Mouse (Mus musculus) gastrocnemius, postnatal 25 days (tissue): ENCODE measurements around the gene Fbxl5. TPM values are rescaled to one million over a fixed set of nuclear protein-coding genes. Genes with fewer than 3 reads are reported as not detected.
A peak's percentile ranks its signal among the peaks of the same experiment; 100 is the strongest.

Source experiments
- DNase-seq: peaks from one replicate; pipeline ENCODE4 v3.0.0; 2022
- long read RNA-seq, 2 experiments: library from polyadenylated mRNA; stranded (forward); transcript quantifications; one replicate each; pipeline ENCODE4 v2.0.0; 2021
- total RNA-seq, 2 experiments: library from RNA; stranded (reverse); gene quantifications; 1 replicate in 1 of 2; 2 replicates in 1 of 2; pipeline ENCODE4 v1.2.3; 2021

Fbxl5 gene
- 10 to 100 TPM; 26.6 to 27.4 TPM for total RNA-seq
- long read RNA-seq, experiment 1, transcript Fbxl5-201 (11 exons, 2,858 nt): major isoform, 18 of 32 reads
- long read RNA-seq, experiment 1, partial matches to known transcripts: 8 of 32 reads
- long read RNA-seq, experiment 1, other reads (novel, unspliced or antisense): 6 of 32 reads
- long read RNA-seq, experiment 2, transcript Fbxl5-201 (11 exons, 2,858 nt): major isoform, 44 of 59 reads
- long read RNA-seq, experiment 2, partial matches to known transcripts: 9 of 59 reads
- long read RNA-seq, experiment 2, other reads (novel, unspliced or antisense): 6 of 59 reads

DNA sequence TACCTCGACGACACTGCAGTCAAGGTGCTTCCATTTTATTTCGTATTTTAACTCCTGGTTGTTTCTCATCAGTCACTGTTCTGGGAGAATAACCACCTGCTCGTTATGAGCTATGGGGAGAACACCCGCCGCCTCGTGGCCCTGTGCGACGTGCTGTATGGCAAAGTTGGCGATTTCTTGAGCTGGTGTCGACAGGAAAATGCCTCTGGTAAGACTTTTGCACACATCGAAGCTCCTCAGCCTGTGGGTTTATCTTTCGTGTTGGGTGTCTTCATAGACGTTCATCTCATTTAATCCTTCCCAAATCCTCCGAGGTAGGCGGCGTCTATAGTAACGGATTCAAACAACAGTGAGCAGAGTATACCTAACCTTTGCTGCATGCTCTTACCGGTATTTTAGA lies at the start of gene Fbxl5:
Gene Fbxl5, minus strand, starts transcription at position 101 of the 400 bp plus-strand sequence.
- no peak for DNase-seq

- DNase-seq: peak; percentile 14
These were observed 47.5 kb upstream of the Fbxl5 start for GRCm38 (mm10) chr5:43868711-43869600.

DNA sequence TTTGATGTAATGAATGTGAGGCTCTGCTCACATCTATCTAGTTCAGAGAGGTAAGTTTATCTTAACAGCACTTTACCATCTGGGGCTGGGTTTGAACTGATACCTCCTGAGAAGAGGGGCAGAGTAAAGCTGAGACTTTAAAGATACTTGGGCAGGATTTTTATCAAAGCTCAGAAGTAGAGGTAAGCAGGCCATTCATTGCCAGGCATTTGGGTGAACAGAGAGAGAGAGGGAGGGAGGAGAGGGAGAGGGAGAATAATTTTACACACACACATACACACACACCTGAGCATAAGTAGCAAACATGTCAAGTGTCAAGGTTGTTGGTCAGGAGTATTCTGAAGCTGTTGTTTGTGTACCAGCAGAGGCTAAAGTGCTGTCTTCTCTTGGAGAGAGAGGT lies 46.8 kb upstream of the Fbxl5 start, which contains the start of gene Cd38:
Gene Cd38, plus strand, starts transcription at position 301 of the 400 bp plus-strand sequence.
- no peak for DNase-seq

DNA sequence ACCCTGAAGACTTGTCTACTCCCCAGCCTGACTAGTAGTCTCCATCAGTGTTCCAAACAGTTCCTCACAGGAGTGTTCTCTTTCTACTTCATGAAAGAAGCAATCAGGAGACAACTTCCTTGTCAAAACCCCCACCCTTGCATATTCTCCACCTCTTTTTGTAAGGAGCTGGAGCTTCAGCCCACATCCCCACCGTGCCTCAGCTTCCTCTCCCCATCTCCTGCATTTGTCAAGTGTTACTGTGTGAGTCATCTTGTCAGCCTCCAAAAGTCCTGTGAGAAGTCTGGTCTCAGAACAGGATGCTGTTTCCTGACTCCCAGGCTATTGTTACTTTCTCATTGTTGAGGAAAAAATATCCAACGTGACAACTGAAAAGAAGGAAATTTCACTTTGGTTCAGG lies 43.9 kb upstream of the Fbxl5 start:
- DNase-seq: no peak

DNA sequence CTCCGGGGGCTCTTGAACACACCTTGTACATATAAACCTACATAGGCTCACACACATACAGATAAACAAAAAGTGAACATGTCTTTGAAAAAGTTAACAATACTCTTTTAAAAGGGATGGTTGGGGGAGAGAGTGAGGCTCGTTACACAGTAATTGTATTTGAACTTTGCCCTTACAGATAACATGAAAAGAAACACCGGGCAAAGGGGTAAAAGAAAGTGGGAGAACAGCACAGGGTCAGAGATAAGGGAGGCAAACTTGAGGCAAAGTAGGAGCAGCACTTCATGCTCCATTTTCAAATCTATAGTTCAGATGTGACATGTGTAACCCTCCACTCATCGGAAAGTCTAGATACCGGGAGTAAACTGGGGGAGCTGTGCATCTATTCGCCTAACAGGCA lies 42.2 kb upstream of the Fbxl5 start:
- no peak for DNase-seq

- DNase-seq: no peak
These were observed 39.4 kb upstream of the Fbxl5 start for GRCm38 (mm10) chr5:43860670-43861431.

GRCm38 (mm10) chr5:43860096-43860495 lies 38.7 kb upstream of the Fbxl5 start:
- DNase-seq: no peak

DNA sequence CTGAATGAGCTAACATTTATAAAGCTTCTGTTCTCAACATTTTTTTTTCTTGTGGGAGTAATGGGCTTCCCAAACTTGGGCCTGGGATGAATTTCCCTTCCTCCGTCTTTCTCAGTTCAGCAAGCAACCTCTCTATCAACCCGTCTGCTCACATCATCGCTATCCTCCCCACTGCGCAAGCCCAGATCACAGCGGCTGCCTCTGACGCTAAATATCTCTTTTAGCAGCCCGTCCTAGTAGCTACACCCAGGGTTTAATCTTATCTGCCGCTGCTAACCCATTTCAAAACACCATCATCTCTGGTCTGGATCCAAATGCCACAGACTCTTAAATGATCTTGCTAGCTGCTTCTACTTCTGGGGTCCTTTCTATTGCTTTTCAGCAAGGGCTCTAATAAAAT lies 38.2 kb upstream of the Fbxl5 start:
- no peak for DNase-seq

DNA sequence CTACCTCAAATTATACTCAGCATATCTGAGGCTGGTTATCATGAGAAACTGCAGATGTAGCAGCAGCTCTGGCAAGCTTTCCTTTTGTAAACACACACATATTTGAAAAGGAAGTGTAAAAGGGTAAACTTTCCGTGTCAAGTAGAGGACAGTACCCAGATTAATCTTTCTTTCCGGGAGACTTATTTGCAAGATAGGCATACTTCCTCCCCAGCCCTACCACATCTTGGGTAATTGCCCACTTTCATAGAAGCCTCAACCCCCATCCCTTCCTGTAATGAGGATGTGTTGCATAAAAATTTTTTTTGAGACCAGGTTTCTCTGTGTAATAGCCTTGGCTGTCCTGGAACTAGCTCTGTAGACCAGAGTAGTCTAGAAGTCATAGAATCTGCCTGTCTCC lies 34.3 kb upstream of the Fbxl5 start:
- DNase-seq: no peak

- DNase-seq: no peak
These were observed 32.5 kb upstream of the Fbxl5 start for GRCm38 (mm10) chr5:43853868-43854488.

DNA sequence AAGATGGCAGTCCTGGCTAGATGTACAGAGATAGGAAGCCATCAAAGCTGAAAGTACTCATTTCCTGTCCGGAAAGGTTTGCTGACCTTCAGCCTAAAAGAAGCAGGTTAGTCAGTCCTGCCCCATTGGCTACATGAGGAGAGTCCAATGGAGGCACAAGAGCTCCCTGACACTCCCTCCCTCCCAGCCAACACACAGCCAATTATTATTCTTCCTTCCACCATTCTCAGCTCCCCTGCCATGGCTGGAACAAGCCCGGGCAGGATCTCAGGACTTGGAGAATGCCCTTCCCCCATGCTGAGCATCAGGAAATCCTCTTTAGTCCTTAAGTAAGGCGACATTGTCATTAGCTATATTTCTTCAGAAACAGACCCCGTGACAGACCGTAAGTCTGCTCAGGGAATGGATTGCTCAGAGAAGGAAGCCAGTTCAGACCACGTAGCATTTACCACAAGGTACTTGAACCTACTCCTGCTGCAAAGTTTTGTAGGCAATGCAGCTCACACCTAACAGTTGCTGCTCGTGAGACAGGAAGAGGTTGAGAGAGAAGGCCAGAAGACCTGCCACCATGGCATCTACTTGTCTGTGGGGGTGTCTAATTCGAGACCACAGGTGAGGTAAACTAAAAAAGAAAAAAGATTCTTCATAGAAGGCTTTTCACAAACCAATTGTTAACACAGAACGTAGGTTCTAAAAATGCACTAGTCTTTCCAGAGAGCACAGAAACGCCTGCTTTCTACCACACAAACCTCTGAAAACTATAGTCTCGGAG lies 31.8 kb upstream of the Fbxl5 start:
- DNase-seq: no peak

- DNase-seq: no peak
These were observed 26.8 kb upstream of the Fbxl5 start for GRCm38 (mm10) chr5:43848275-43848674.

GRCm38 (mm10) chr5:43847555-43847954 lies 26.1 kb upstream of the Fbxl5 start:
- DNase-seq: no peak

- DNase-seq: no peak
These were observed 24.8 kb upstream of the Fbxl5 start for GRCm38 (mm10) chr5:43846227-43846626.

GRCm38 (mm10) chr5:43845646-43846045 lies 24.2 kb upstream of the Fbxl5 start:
- no peak for DNase-seq

- DNase-seq: peak; percentile 33
These were observed 23.6 kb upstream of the Fbxl5 start for GRCm38 (mm10) chr5:43845083-43845482.

DNA sequence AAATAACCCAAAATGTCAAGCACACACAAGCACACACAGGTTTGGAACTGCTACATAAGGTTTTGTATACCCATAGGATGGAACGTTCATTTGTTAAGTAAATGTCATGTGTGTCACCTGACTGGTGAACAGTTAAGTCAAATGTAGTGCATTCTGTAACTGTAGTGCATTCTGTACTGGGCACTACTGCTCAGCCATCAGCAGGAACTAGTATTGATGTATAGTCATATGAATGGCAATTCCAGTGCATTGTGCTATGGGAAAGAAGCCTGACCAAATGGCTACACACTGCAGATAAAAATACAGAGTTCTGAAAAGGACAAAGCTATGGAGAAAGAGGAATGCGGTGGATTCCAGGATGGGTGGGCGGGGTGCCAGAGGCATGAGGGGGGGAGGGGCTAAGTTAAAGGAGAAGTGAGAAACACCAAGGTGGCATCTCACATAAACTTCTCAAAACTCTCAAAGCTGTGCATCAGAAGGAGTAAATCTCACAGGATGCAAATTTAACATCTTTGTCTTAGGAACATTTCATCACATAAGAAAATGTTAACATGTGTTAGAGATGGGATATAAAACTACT lies 21.2 kb upstream of the Fbxl5 start:
- no peak for DNase-seq

DNA sequence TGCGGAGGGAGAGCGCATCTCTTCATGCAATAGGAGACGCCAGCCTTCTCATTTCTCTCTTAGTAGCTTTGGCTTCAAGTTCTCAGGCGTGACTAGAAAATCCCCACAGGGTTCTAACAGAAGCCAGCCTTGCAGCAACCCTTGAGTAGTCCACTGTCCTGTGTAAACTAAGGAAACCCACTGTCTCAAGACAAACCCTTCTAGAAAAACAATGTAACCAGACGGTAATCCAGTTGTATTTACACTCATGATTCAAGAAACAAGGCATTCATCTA lies 20.5 kb upstream of the Fbxl5 start:
- DNase-seq: no peak

DNA sequence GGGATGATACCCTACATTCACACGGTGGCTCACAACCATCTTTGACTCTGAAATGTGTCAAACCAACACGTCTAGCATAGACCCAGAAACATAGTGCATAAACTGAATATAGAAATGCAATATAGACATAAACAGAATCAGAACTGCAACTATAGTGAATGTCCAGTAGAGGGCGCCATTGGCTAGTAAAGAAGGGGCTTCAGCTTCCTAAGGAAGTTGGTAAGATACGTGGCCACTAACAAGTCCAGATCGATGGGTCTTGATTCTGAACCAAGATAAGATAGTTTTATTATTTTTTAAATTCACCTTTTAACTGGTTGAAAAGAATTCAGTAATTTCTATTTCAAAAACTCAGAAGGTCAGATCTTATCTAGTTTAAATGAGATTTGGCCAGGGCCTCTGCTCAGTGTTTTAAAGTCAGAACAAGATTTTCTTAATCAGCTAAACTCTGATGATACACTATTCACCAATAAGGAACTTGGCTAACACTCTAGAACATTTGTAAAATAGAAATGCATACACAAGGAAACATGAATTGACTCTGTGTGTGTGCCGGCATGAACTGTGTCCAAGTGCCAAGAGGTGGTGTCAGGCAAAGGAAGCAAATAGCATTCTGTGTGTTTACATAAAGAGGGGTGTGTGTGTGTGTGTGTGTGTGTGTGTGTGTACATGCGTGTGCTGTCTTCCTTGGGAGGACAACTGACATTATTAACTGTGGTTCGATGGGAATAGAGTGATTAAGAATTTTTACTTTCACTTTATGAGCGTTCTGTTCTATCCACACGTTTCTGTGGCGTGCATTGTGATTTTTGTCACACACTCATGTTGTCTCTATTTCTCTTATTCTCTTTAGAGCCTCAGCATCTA lies 19.9 kb upstream of the Fbxl5 start:
- DNase-seq: no peak

- no peak for DNase-seq
These were observed 15.9 kb upstream of the Fbxl5 start for GRCm38 (mm10) chr5:43837372-43837771.
